Mouse (Mus musculus): Measurements from ENCODE around the gene Homer2.

The Homer2 gene

DNA sequence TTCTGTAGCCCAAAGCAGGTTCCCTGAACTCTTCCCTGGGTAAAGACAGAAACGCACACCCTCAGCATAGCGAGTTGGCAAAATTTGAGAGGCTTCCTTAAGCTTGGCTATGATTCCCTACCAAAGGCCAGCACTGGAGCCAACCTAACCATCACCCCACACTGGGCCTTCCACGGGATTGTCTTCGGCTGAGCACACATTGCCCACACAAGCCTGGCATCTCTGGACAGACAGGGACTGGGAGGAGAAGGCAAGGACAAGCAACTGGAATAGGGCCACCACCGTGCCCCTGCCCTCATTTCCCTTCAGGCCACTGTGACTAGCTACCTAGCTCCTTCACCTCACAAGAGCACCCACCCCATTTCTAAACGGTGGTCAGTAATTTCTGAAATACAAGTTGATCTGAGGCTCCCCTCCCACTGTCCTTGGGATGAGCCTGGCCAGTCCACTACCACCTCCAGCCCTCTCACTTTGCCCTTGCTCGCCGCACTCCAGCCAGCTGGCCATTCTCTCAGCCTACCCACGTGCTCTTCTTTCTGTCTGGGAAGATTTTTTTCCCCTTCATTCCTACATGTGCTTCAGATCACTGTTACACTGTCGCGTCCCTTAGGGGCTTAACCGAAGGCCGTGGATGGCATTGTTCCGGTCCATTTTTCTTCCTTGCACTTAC, at the start of gene Homer2:
Homer2 (minus strand) TSS at position 57 of the 670 bp plus-strand sequence.
- DNase-seq (ENCODE audit: low spot score in 2 of 2), result no peak

DNA sequence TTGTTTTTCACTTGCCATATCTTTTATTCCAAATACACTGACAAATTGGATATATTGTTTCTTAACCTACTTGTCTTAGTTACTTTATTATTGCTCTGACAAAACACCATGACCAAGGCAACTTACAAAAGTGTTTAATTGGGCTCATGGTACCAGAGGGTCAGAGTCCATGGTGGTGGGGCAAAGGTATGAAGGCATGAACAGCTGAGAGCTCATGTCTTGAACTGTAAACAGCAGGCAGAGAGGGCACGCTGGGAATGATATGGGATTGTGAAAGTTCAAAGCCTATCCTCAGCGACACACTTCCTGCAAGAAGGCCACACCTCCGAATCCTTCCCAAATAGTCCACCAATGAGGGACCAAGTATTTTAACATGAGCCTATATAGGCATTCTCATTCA, 40.6 kb upstream of the Homer2 start:
- DNase-seq (ENCODE audit: low spot score in 2 of 2), result no peak

DNA sequence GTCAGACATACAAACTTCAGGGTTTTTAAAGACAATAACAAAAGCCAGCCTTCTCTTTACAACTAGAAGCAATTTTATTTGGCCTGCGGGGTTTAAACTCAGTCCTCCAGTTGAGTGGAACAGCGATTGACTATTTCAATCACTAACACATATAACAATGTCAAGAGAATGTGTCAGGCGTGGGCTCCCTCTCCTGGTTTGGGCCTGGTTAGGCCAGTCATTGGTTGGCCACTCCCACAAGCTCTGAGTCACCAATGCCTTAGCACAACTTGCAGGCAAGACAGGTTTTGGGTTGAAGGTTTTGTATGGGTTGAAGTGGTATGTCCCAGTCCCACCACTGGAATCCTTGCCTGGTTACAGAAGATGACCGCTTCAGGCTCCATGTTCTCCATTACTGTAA, 36.8 kb upstream of the Homer2 start:
- no peak for DNase-seq (ENCODE audit: low spot score in 2 of 2)

DNA sequence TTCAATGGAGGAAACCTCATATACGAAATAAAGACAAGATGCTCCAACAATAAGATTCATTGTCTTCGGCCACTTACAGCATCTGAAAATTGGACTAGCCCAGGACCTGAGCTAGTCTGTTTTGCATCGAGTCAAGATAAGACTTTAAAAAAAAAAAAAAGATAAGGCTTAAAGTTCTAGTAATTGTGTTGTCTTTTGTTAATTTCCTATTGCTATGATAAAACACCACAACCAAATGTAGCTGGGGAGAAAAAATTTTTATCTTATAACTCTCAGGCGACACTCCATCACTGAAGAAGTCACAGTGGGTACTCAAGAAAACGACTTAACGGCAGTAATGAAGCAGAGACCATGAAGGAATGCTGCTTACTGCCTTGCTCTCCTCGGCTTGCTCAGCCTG, 32.7 kb upstream of the Homer2 start:
- no peak for DNase-seq (ENCODE audit: low spot score in 2 of 2)

DNA sequence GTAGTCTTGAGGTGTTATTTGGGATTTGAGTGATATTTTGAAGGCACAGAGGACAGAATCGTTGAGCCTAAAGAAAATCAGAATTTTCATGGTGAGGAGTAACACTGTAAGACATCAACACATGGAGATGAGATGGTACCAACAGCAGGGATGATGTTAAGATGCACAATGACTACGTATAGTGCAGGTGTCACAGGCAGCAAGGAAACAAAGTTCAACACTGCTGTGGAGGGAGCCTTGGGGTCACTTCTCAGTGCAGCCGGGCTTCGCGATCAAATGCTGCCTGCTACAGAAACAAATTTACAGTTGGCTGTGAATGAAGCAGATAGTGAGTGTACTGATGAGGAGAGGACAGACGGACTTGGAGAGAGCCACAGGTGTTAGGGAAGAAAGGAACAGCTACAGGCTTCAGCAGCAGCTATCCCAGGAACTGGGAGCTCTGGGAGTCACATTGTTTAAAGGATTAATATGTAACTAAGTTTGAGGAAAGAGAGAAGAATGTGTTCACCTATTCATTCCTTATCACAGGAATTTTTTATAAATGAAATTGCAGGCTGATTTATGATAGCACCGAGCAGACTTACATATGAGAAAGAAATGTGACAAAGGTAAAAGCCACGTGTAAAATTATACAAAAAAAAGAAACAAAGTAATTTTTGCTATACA, 31.5 kb upstream of the Homer2 start:
- no peak for DNase-seq (ENCODE audit: low spot score in 2 of 2)

DNA sequence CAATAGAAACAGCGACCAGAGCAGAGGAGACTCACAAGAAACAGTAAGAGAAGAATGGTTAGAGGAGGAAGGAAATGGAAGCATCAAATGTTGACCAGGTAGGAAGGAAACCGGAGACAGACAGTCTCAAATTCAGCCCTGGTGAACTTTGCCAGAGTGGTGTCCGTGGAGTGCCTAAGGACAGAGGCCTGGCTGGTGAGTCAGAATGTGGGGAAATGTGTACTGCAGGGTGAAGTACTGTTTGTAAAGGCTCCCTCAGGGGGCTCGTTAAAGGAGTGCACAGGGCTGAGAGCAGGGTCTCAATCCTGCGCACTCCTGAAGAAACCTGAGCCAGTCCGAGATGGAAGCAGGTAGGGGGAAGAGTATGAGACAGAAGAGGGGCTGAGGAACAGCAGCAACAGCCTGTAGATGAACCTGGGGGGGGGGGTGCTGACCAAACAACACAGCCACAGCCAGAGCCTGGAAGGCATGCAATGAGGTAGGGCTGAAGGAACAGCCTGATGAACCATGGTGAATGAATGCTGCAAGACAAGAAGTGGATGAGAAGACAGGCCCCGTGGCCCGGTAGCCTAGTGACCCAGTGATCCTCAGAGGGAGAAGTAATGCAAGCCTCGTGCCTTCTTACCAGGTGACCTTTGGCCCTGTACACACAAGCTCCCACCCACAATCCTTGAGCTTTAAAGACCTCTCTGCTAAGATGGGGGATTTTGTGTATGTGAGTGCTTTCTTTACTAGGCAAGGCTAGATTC, 28.1 kb upstream of the Homer2 start:
- no peak for DNase-seq (ENCODE audit: low spot score in 2 of 2)

DNA sequence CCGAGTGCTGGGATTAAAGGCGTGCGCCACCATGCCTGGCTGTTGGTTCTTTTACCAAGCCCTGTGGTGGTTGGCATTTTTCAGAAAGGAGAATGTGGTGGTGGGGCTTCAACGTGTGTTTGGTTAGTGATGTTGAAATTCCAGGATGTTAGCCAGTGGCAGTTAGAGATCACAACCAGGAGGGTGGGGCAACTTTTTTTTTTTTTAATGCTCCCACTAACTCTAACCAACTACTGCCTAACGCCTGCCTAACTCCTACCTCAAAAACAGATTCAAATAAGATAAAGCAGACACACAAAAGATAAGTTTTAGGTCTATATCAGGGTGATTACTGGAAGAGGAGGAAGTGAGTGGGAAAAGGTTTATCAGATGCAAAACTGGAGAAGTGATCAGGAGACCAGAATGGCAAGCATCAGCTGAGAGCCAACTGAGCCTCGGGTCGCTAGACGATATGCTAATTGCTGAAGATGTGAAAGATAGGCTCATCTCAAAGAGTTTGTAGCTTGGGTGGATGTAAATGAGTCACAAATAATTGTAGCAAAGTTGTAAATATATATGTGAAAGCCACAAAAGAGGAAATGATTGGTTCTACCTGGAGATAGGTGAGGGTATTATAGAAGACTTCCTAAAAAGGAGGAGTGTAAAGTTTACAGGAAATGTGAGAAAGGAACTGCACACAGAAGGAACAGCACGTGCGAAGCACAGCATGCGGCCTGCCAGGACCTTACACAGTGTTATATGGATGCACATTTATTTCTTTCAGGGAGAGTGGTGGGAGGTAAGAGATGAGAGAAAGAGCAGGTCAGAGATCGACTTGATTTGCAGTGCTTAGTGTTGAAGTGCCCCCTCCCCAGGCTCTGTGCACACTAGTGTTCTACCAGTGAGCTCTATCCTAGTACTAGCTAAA, 25.1 kb upstream of the Homer2 start:
- DNase-seq (ENCODE audit: low spot score in 2 of 2), result no peak

DNA sequence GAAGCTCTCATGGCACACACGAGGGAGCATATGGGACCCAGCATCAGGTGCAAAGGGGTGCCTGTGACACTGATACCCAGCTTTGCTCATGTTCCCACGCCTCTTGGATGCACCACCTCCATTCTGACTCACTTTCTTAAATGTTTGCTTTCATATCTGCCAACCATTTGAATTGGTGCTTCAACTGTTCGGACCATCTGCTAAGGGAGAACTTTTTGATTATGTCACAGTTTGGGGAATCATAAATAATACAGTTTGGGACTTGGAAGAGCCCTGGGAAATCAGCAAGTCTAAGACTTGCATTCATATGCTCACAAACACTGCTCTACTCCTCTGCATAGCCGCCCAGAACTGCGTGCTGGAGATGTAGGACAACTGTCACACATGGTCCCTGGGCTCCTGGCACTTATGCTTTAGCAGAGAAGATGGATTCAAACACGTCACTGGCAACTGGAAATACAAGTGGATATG, 23.9 kb upstream of the Homer2 start:
- no peak for DNase-seq (ENCODE audit: low spot score in 2 of 2)

DNA sequence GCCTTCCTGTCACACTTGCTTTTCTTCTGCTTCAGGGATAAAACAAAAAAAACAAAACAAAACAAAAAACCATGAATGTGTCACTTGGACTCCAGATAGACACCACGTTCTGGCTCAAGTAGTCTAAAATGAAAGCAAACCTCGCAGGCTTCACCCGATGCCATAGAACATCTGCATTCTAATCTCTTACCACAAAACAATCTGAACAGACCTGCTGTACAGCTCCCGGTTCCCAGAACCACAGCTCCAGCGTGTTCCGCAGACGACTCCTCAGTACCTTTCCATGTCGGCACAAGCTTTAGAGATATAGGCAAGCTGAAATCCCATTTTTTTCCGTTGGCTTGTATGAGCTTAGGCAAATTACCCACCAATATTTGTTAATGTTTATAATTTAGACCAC, 22.5 kb upstream of the Homer2 start:
- no peak for DNase-seq (ENCODE audit: low spot score in 2 of 2)

DNA sequence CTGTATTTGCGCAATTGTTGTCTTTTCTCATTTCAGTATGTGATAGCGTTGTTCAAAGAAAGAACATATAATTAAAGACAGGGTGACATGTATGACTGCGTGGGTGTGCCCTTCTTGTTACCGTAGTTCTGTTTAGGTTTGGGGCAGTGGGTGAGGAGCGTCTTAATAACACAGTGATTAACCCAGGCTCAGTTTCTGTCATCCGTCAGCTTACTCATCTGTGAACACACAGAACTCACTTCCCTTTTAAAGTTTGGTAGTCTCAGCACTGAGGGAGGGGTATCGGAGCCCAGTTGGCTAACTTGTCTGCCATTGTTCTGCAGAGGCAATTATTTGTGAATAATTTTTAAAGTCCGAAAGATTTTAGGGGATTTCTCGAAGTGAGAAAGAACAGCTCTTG, 20.4 kb upstream of the Homer2 start:
- DNase-seq (ENCODE audit: low spot score in 2 of 2), result no peak

DNA sequence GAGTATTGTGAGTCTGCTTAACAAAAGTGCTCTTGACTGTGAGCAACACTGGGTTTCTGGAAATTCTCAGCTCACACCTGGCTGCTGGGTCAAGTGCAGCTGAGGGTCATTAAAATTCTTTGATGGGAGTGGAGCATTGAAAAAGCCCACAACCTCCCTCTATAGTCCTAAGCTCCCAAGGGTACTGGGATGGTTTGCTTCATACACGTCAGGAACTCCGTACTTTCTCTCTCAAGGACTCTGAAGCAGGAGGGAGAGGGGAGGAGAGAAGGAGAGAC, 19.3 kb upstream of the Homer2 start:
- DNase-seq (ENCODE audit: low spot score in 2 of 2), result no peak

DNA sequence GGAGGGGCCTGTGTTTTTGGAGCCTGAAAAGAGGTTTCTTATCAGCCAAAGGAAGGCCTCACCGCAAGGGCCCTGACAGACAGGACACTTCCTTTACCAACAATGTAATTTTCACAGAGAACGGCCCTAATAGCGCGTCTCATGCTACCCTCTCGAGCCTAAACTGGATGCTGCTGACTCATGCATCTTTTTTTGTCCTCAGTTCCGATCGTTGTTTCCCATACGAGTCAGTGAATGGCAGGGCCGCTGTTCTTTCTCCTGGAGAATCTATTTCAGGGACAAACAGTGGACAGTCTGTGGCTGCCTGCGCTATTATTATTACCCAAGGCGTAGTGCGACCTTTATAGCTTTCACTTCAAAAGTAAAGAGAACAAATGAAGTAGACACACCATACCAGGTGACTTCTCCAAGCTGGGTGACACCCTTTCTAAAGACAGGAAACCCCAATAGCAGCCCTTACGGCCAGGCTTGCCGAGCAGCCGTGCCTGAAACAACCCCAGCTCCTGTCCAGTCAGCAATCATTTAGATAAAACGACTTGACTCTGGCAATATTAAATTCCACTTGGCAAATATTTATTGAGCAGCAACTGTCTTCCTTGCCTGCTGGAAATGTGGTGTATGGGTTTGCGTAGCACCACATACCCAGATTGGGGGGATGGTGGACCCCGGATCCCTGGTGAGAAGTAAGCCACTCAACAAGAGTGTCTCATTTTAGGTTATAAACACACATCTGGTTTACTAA, 18.8 kb upstream of the Homer2 start:
- no peak for DNase-seq (ENCODE audit: low spot score in 2 of 2)

DNA sequence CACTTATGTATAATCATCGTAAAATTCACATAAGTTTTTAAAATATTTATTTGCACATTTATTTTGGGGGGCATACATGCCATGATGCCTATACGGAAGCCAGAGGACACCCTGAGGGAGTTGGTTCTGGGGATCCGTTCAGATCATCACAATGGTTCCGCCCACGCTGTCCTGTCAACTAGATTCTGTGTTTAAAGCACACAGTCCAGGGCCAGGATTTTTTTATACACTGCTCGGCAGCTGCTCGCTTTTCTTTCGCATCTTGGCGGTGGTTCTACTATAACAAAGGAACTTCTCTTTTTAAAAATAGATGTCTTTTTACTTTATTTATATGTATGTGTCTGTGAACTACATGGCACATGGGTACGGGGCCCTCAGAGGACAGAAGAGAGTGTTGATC, 16.5 kb upstream of the Homer2 start:
- no peak for DNase-seq (ENCODE audit: low spot score in 2 of 2)

DNA sequence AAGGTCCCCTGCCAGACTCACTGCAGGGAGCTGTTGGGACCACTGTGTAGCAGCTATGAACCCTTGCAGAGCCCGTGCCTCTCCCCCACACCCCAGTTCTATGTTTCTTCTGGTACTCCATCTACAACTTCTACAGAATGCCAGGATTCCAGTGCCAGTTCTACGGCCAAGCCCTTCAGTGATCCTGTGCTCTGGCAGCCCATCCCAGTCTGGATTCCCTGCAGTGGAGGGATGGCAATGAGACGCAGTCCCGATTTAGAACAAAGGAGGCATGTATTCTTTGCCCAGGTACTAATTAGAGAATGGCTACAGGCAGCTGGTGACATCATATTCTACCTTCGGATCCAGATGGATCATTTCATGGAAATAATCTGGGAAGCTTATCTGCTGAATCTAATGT, 13.9 kb upstream of the Homer2 start:
- DNase-seq (ENCODE audit: low spot score in 2 of 2), result no peak

DNA sequence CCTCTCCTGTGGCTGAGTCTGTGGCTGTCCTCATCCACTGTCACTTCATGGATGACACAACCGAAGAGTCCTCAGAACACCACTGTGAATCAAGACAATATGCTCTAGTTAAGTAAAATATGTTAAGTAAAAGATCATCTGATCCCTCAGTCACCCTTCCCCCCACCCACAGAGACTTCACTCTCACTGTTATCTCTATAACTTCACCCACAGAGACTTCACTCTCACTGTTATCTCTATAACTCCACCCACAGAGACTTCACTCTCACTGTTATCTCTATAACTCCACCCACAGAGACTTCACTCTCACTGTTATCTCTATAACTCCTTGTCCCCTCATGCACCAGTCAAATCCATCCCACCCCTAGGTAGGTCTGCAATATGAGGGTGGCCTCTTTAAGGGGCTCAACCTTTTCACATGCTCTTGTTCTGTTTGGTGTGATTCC, 11.9 kb upstream of the Homer2 start:
- DNase-seq (ENCODE audit: low spot score in 2 of 2), result no peak

DNA sequence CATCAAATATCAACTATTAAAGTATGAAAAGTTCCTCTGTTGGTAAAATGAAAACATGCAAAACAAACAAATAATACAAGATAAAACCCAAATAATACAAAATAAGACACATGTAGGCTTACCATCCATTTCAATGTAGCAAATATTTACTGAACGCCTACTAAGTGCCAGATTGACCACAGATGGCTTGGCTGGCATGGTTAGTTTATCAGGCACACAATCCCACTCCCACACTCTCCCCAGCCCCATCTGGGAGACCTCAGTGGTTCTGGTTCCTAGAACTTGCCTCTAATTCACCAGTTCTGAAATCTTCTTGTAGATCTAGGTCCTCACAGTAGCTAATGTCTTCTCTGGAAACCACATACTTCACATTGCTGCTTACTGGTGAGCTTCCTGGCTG, 11.3 kb upstream of the Homer2 start:
- DNase-seq (ENCODE audit: low spot score in 2 of 2), result no peak

DNA sequence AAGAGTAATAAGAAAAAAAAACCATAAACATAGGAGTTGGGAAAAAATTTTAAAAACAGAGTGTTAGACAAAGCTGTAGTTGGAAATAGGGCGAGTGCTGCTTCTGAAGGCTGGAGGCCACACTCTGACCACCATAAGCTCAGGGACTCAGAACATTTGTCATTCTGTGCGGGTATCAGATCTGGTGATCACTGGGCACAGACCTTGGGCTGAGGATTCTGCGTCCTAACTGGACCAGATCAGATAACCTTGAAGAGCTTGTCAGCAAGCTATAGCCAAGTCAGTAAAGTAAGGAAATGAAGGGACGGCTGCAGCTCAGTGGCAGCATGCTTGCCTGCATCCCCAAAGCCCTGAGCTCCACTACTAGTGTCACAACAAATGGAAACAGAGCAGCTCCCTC, 2.8 kb upstream of the Homer2 start:
- DNase-seq (ENCODE audit: low spot score in 2 of 2), result no peak

DNA sequence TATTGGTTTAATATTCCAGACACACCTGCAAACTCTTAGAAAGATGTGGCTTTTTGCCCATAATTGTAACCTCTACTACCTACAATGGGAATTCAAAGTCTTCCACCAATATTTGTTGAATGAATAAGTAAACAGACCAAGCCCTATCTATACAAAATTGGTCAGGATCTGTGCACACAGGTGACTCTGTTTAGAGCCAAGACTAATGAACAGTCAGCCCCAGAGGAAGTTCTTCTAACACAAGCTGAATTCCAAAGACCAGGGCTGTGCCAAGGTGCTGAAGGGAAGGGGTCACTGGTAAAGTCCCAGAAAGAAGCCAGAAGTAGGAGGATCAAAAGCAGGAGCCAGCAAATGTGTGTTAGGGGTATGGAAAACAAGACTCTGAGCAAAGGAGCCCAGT, 838 bp upstream of the Homer2 start:
- no peak for DNase-seq (ENCODE audit: low spot score in 2 of 2)

DNA sequence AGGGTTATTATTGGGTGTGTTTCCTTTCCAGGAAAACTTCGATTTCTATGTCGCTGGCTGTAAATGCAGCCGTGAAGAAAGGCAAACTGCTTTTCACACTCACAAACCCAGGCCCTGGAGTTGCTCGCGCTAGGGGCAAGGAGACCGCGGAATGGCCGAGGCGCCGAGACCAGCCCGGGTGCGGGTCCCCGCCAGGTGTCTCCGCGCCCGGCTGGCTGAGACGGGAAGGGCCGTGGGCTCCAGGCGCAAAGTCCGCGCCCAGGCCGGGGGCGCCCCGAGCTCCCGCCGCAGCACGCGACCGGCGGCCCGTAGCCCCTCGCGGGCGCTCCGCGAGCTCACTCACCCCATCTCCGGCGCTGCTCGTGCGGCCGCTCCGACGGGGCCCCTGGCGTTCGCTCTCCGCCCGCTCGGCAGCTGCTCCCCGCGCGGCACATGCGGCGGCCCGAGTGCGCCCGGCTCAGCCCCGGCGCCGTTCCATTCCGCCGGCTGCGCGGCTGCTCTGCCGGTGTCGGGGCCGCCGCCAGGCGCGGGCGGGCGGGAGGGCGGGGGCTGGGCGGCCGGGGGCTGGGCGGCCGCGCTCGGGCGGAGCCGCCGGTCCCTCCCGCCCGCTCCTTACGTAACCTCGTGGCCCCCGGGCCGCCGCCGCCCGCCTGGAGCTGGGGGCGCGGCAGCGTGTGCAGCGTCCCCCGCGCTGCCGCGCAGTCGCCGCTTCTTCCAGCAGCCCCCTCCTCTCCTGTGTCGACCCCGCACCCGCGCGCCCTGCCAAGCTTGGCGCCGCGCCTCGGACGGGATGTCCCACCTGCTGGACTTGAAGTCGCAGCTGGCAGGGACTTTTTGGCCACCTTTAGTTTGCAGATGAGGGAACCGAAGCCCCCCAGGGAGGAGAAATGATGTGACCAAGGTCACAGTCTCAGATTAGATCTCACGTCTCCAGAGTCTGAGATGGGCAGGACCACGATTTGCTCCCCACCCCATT, 623 bp downstream of the Homer2 start:
- DNase-seq (ENCODE audit: low spot score in 2 of 2), result peak in 1 of 2 experiments; percentile 9

DNA sequence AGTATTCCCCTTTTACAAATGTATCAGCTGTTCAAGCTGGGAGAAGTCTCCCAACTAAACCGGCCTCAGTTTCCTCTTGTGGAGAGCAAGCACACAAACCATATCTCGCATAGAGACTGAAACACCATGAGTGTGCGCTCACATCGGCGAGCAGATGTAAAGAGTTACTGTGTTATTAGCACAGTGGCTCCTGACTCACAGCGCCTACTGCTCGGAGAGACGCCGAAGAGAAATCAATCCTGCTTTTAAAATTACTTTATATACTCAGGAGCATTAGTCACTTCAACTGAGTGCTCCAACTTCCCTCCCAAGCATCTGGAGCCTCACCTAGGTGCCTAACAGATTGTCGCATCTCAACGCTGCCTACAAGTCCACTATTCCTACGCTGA, 1.3 kb downstream of the Homer2 start:
- no peak for DNase-seq (ENCODE audit: low spot score in 2 of 2)
